Mouse (Mus musculus) midbrain, embryonic 15.5 days (tissue): Measurements from ENCODE around the gene Ndufs3. TPM values are rescaled to one million over a fixed set of nuclear protein-coding genes. Genes with fewer than 3 reads are reported as not detected.

Source experiments
- ATAC-seq: fragments of 200-750 bp; cut with Nextera tagmentation; replicated peaks from 2 replicates; pipeline ENCODE4 v1.8.0; 2017; ENCODE audit warnings: moderate TSS enrichment
- H3K27ac ChIP-seq: fragments of 300-500 bp; sonication (generic); 2 replicates; pipeline ENCODE4 v1.5.1; 2015; ENCODE audit warnings: mild to moderate bottlenecking, inconsistent platforms
- H3K27me3 ChIP-seq: fragments of 300-500 bp; sonication (generic); replicated peaks from 2 replicates; pipeline ENCODE4 v1.6.1; 2015; ENCODE audit warnings: inconsistent platforms
- H3K36me3 ChIP-seq: fragments of 300-500 bp; sonication (generic); replicated peaks from 2 replicates; pipeline ENCODE4 v1.6.1; 2015; ENCODE audit warnings: inconsistent platforms
- H3K4me1 ChIP-seq: fragments of 300-500 bp; sonication (generic); 2 replicates; pipeline ENCODE4 v1.6.1; 2015; ENCODE audit warnings: inconsistent platforms
- H3K4me2 ChIP-seq: fragments of 300-500 bp; sonication (generic); 2 replicates; pipeline ENCODE4 v1.6.1; 2015; ENCODE audit warnings: inconsistent platforms, mild to moderate bottlenecking, moderate library complexity
- H3K4me3 ChIP-seq: fragments of 300-500 bp; sonication (generic); 2 replicates; pipeline ENCODE4 v1.5.1; 2015; ENCODE audit warnings: mild to moderate bottlenecking, inconsistent platforms
- H3K9ac ChIP-seq: fragments of 300-500 bp; sonication (generic); 2 replicates; pipeline ENCODE4 v1.6.1; 2015; ENCODE audit warnings: mild to moderate bottlenecking, inconsistent platforms
- H3K9me3 ChIP-seq: fragments of 300-500 bp; sonication (generic); 2 replicates; pipeline ENCODE4 v1.6.1; 2016; ENCODE audit warnings: inconsistent platforms
- WGBS: fragments of 180-500 bp; shearing (Covaris S2); methylation state at CpG from one replicate; pipeline ENCODE4 v1.1.7; 2015; ENCODE audit warnings: mixed read lengths; 5-methylcytosine and 5-hydroxymethylcytosine counted together
- polyA plus RNA-seq: library from polyadenylated mRNA; unstranded; fragments of >200 nt; fragmentation: Nextera tagmentation; extraction: Ambion mirVana; gene quantifications from 2 replicates; pipeline ENCODE4 v1.2.1, GENCODE M21; 2015

Ndufs3 gene
- polyA plus RNA-seq, 1 experiment from 2014 or later = 202 TPM

DNA sequence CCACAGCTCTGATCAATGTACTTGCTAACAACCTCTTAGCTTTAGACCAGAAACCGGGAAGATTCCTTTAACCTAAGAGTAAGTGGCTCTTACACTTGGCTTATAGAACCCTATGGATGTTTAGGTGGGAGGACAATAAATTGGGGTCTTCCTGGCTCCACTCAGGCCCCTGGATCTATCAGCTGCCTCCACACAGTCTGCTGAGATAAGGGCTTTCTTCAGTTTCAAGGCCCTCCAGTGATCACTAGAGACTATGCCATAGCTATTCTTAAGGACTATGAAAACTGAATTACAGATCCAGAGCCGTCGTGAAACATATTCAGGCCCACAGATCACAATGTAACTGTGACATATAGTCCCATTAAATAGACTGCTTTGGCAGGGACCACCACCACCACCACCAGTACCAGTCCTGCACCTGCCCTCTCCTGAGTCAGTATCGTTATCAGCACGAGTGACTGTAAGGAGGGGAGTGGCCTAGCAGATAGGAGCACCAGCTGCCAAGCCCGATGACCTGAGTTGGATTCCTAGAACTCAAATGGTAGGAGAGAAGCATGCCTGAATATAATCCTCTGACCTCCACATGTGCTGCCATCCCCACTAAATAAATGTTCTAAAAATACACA lies 10.8 kb downstream of the Ndufs3 start:
- H3K4me2 ChIP-seq = no peak overlapping the region
- H3K27ac ChIP-seq = no peak overlapping the region
- ATAC-seq = no peak
- H3K9me3 ChIP-seq = no peaks in the 10 kb centered on the region
- 96% methylated on average over 6 of the region's 6 CpGs for WGBS
- no peak overlapping the region for H3K4me3 ChIP-seq
- 0 out of 2 replicates have a peak, but pooled peaks cover 5% of the 10 kb centered on the region for H3K27me3 ChIP-seq
- H3K36me3 ChIP-seq = peaks cover 20% of the 10 kb centered on the region; the same call in 1 of the 2 replicates
- peaks cover 28% of the 10 kb centered on the region for H3K4me1 ChIP-seq
- H3K9ac ChIP-seq = no peak overlapping the region

DNA sequence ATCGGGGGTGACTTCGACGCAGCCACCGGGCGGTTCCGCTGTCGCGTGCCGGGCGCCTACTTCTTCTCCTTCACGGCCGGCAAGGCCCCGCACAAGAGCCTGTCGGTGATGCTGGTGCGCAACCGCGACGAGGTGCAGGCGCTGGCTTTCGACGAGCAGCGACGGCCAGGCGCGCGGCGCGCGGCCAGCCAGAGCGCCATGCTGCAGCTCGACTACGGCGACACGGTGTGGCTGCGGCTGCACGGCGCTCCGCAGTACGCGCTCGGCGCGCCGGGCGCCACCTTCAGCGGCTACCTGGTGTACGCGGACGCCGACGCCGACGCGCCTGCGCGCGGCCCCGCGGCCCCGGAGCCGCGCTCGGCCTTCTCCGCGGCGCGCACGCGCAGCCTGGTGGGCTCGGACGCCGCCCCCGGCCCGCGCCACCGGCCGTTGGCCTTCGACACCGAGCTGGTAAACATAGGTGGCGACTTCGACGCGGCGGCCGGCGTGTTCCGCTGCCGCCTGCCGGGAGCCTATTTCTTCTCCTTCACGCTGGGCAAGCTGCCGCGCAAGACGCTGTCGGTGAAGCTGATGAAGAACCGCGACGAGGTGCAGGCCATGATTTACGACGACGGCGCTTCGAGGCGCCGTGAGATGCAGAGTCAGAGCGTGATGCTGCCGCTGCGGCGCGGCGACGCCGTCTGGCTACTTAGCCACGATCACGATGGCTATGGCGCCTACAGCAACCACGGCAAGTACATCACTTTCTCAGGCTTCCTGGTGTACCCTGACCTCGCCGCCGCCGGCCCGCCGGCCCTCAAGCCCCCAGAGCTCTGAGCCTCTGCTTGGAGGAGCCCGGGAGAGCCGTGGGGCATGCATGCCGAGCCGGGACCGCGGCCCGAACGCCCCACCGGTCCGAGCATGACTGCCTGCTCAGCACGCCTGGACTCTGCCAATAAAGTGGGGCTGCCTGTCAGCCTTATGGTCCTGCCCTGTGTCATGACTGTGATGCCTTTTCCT lies 14.8 kb downstream of the Ndufs3 start:
- Histone ChIP-seq H3K36me3 (no peaks in the 10 kb centered on the region; the same call in 1 of the 2 replicates), H3K27me3 (peaks cover 11% of the 10 kb centered on the region), H3K4me2 (peak overlapping the region; percentile 67), H3K4me1 (peaks cover 47% of the 10 kb centered on the region), H3K9me3 (no peaks in the 10 kb centered on the region), H3K9ac (peak overlapping the region; percentile 52), H3K4me3 (peak overlapping the region; percentile 46), H3K27ac (peak overlapping the region; percentile 71)
- ATAC-seq = peak; percentile 65
- WGBS = 4% methylated on average over 129 of the region's 133 CpGs

DNA sequence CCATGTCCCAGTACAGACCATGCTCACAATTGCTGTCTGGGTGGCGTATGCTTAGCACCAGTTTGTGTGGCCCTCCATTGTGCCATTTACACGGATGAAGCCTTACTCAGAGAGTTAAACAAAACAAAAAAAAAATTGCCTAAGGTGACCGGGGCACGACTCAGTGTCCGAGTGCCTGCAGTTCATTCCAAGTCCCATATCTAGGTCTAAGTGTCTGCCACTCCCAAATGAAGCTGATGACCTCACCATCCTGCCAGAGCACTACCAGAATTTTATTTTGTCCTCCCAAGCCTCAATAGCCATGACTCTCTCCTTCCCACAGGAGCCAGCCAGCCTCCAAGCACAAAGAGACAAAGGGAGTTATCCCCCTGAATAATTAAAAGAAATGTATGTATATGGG lies 17.0 kb downstream of the Ndufs3 start:
- ATAC-seq = no peak
- peak overlapping the region; percentile 97; the same call in 1 of the 2 replicates for H3K27ac ChIP-seq
- H3K4me3 ChIP-seq = peak overlapping the region; percentile 93
- H3K9ac ChIP-seq = peak overlapping the region; percentile 95; the same call in 1 of the 2 replicates
- no peaks in the 10 kb centered on the region; the same call in 1 of the 2 replicates for H3K36me3 ChIP-seq
- H3K27me3 ChIP-seq = peaks cover 11% of the 10 kb centered on the region
- 62% methylated on average over 5 of the region's 5 CpGs for WGBS
- peak overlapping the region; percentile 79 for H3K4me2 ChIP-seq
- no peaks in the 10 kb centered on the region for H3K9me3 ChIP-seq
- peaks cover 57% of the 10 kb centered on the region for H3K4me1 ChIP-seq

DNA sequence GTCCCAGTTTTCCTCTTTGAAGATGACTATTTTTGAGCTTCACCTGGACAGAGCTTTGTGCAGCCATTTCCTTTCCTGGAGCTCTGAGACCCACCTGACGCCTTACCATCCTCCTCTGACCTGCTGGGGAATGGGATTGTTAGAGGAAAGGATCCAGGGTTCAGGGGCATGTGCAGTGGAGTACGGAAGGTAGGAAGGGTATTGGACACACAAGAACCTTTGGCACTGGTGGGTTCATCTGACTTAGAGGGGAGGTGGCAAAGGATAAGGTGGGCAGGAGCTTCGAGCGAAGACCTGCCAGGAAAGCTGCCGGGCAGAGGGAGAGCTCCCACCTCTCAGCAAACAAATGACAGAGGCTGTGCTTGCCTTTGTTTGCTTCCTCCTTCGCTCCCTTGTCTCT lies 18.2 kb downstream of the Ndufs3 start:
- no peaks in the 10 kb centered on the region for H3K9me3 ChIP-seq
- H3K27me3 ChIP-seq = peaks cover 11% of the 10 kb centered on the region
- peak overlapping the region; percentile 93 for H3K4me3 ChIP-seq
- H3K36me3 ChIP-seq = no peaks in the 10 kb centered on the region
- WGBS = 7% methylated on average over 6 of the region's 6 CpGs
- H3K9ac ChIP-seq = peak overlapping the region; percentile 95
- peak overlapping the region; percentile 97 for H3K27ac ChIP-seq
- peak overlapping the region; percentile 79 for H3K4me2 ChIP-seq
- ATAC-seq = no peak
- peaks cover 52% of the 10 kb centered on the region for H3K4me1 ChIP-seq

DNA sequence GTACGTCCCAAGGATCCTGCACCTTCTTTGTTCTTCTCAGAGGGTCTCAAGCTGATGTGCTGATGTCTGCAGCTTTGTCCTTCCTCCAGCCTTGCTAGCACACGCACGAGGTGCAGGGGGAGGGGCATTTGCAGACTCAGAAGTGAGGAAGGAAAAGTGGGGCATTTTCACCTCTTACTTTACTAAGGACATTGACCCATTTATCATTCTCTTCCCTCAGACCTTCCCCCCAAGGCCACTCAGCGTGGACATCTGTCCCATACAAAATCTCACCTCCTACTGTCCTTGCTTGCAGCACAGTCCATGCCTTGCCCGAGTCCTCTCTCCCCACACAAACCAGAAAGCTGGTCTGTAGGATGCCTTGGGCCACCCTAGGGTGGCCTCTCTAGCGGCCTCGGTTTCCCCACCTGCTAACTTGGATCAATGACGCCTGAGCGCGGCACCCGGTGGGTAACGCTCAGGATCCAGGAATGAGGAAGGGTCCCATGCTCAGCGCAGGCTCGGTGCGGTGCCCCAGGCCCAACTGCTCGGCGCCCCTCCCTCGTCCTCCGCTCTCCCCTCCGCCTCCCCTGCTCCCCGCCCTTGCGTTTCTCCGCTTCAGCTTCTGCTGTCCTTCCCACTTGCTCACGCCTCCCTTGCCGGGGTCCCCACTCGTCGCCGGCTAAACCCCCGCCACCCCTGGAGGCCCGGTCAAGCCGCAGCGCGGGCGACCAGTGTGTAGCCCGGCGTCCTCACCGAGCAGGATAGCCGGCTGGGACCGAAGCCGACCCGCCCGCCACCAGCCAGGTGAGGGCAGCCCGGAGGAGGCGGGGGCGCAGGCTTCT lies 19.2 kb downstream of the Ndufs3 start, which contains the start of gene C1qtnf4:
Gene C1qtnf4, plus strand, starts transcription at position 643 of the 824 bp plus-strand sequence.
- Histone ChIP-seq H3K4me3 (peak within 1 kb of the TSS; percentile 93), H3K27ac (peak within 1 kb of the TSS; percentile 97)
- 2% methylated on average over 45 of the region's 45 CpGs for WGBS

DNA sequence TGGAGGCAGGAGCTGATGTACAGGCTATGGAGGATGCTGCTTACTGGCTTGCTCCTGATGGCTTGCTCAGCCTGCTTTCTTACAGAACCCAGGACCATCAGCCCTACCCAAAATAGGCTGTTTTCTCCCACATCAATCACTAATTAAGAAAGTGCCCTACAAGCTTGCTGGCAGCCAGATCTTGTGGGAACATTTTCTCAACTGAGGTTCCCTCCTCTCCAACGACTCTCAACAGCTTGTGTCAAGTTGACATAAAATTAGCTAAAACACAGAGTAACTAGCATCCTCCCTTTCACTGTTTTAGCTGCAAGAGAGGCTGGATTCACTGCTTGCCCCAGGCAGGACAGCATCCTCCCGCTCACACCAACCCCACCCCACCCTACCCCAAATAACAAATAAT lies 22.8 kb downstream of the Ndufs3 start:
- Histone ChIP-seq H3K27ac (no peak overlapping the region), H3K4me1 (peaks cover 28% of the 10 kb centered on the region), H3K4me2 (no peak overlapping the region), H3K9me3 (no peaks in the 10 kb centered on the region), H3K36me3 (no peaks in the 10 kb centered on the region), H3K27me3 (no peaks in the 10 kb centered on the region), H3K4me3 (no peak overlapping the region), H3K9ac (no peak overlapping the region)
- no peak for ATAC-seq
- 88% methylated on average over 2 of the region's 2 CpGs for WGBS

More for the DNA sequence above, 19.2 kb downstream of the Ndufs3 start, which contains the start of gene C1qtnf4:
- H3K9ac ChIP-seq = peak within 1 kb of the TSS; percentile 95
- H3K9me3 ChIP-seq = no peaks in the 10 kb centered on the region
- H3K4me1 ChIP-seq = peaks cover 51% of the 10 kb centered on the region
- no peaks in the 10 kb centered on the region for H3K36me3 ChIP-seq
- peak within 1 kb of the TSS; percentile 79 for H3K4me2 ChIP-seq
- ATAC-seq = peak; percentile 86
- peaks cover 11% of the 10 kb centered on the region for H3K27me3 ChIP-seq

DNA sequence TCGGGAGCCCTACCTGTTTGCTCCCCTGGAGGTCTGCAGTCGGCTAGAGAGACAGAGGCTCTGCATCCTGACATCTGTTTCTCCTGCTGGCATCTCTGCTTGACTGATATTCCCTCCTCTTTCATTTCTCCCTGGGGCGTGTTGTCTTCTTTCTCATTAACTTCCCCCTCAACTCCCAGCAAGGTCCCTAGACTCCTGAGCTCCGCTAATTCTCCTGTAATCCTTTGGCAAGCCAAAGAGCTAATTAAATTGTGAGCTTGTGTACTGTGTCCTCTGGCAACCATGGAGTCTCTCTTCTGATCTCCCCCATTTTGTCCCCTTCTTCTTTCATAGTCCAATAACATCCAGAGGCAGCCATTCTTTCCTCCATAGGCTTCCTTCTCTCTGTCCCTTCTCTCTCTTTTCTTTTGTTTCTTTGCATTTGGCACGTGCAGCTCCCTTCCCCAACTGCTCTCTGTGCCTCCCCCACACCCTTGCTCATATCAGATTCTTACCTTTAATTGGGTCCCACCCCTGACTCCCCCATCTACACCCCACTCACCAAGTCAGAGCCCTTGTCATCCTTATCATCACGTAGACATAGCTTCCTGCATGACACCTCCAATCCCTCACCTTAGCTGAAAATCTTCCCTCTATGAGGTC lies 24.4 kb downstream of the Ndufs3 start:
- Histone ChIP-seq H3K36me3 (no peaks in the 10 kb centered on the region), H3K27ac (peak overlapping the region; percentile 55), H3K4me1 (peaks cover 26% of the 10 kb centered on the region), H3K4me3 (no peak overlapping the region), H3K27me3 (no peaks in the 10 kb centered on the region), H3K4me2 (peak overlapping the region; percentile 3; the same call in 1 of the 2 replicates), H3K9me3 (no peaks in the 10 kb centered on the region), H3K9ac (no peak overlapping the region)
- WGBS = 9% methylated on average over 6 of the region's 6 CpGs
- no peak for ATAC-seq

DNA sequence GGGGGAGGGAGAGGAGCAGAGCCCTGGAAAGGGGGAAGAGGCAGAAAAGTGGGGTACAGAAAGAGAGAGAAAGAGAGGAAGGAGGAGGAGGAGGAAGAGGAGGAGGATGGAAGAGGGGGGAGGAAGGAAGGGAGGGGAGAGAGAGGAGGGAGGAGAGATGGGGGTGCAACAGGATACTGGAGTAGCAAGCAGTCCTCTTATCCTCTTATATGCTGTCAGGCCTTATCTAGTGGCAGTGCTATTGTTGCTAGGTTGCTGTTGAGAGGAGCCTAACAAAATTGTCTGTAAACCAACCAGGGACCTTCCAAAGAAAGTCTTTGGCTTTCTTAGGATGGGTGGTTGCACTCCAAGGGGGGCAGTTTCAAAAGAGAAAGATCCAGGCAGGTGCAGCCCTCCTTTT lies 25.2 kb downstream of the Ndufs3 start:
- Histone ChIP-seq H3K36me3 (no peaks in the 10 kb centered on the region), H3K27me3 (no peaks in the 10 kb centered on the region), H3K27ac (no peak overlapping the region), H3K9ac (no peak overlapping the region), H3K4me2 (no peak overlapping the region), H3K4me1 (peaks cover 23% of the 10 kb centered on the region), H3K4me3 (no peak overlapping the region), H3K9me3 (no peaks in the 10 kb centered on the region)
- no peak for ATAC-seq

DNA sequence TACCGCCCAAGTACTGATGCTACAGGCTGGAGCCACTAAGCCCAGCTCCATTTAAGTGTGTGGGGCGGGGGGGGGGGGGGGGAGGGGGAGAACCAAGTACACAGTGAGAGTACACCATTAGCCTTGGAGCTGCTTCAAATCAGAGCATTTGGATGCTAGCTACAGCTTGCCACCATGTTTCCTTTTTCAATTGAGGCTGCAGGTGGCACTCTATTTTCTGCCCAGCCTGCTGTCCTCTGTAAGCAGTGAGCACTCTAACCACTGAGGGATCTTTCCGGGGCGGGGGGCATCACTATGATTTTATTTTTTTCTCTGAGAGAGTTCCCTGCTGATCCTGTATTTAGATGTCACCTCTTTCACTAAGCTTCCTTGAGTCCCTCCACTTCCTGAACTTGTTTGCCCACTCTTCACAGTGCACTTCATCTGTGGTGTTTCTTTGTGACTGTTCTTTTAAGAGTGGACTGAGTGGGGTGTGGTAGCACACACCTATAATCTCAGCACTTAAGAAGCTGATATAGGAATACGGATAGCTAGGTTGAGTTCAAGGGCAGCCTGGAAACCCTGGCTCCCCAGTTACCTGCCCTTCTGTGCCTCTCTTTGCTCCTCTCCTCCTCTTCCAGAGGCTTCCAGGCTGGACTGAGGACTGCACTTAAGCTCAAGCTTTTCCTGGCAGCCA lies 26.9 kb downstream of the Ndufs3 start:
- no peaks in the 10 kb centered on the region for H3K9me3 ChIP-seq
- H3K27me3 ChIP-seq = no peaks in the 10 kb centered on the region
- WGBS = 60% methylated on average over 5 of the region's 5 CpGs
- no peak for ATAC-seq
- H3K4me1 ChIP-seq = peaks cover 16% of the 10 kb centered on the region
- no peak overlapping the region for H3K27ac ChIP-seq
- no peak overlapping the region for H3K9ac ChIP-seq
- H3K4me2 ChIP-seq = no peak overlapping the region
- H3K36me3 ChIP-seq = no peaks in the 10 kb centered on the region
- H3K4me3 ChIP-seq = no peak overlapping the region

DNA sequence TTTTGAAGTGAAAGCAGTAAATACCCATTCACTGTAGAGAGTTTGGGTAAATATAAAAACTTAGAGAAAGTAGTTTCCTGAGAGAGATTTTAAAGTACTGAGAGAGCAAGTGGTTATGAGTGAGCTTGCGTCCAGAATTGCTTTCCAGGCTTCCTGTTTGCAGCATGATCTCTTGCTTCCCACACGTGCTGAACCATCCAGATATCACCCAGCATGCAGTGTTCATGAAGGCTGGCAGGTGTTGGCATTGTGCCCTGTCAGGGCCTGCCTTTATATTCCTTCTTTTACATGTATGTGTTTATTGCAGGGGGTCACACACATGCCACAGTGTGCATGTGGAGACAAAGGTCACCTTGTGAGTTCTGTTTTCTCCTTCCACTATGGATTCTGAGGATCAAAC lies 29.4 kb downstream of the Ndufs3 start:
- H3K27ac ChIP-seq = no peak overlapping the region
- peaks cover 9% of the 10 kb centered on the region for H3K4me1 ChIP-seq
- ATAC-seq = no peak
- no peaks in the 10 kb centered on the region for H3K27me3 ChIP-seq
- no peak overlapping the region for H3K9ac ChIP-seq
- H3K4me2 ChIP-seq = no peak overlapping the region
- H3K9me3 ChIP-seq = no peaks in the 10 kb centered on the region
- no peak overlapping the region for H3K4me3 ChIP-seq
- 74% methylated on average over 2 of the region's 2 CpGs for WGBS
- H3K36me3 ChIP-seq = no peaks in the 10 kb centered on the region

DNA sequence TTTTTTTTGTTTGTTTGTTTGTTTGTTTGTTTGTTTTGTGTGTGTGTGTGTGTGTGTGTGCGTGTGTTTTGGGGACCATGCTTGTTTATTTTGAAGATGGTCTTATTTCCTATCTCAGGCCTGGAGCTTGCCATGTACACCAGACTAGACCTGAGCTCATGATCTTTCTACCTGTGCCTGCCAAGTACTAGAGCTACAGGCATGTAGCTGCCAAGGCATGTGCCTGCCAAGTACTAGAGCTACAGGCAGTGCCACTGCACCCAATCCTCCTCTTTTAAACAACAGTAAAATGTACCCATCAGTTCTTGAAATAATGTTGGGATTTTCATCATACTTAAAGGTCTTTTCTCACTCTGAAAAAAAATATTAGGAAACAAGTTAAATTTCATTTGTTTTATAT lies 30.6 kb downstream of the Ndufs3 start:
- Histone ChIP-seq H3K27me3 (no peaks in the 10 kb centered on the region), H3K27ac (no peak overlapping the region), H3K9ac (no peak overlapping the region), H3K4me2 (no peak overlapping the region), H3K4me1 (no peaks in the 10 kb centered on the region), H3K9me3 (no peaks in the 10 kb centered on the region), H3K36me3 (no peaks in the 10 kb centered on the region), H3K4me3 (no peak overlapping the region)
- WGBS = 93% methylated on average over 1 of the region's 1 CpGs
- ATAC-seq = no peak
